Mouse (Mus musculus) heart, postnatal 0 days (tissue): Measurements from ENCODE around the gene Cxcl17.

ENCODE experiments used
- CTCF ChIP-seq: IDR thresholded peaks from 2 replicates; pipeline ENCODE4 v1.5.1; 2016; ENCODE audit warnings: antibody characterized with exemption, control low read depth, low read depth
- EP300 ChIP-seq: IDR thresholded peaks from 2 replicates; pipeline ENCODE4 v1.6.1; 2016; ENCODE audit warnings: antibody characterized with exemption, low read depth

- no peak for TF ChIP-seq CTCF
- TF ChIP-seq EP300 = no peak
These were observed 26.6 kb upstream of the Cxcl17 start for GRCm38 (mm10) chr7:25439124-25439822.
